Mouse (Mus musculus): ENCODE measurements around the gene Gm128. TPM values are rescaled to one million over a fixed set of nuclear protein-coding genes. Genes with fewer than 3 reads are reported as not detected.

Gm128 gene
- total RNA-seq (2014; rRNA removed) = 0.14 and 1.4 TPM in 2 replicates
- polyA plus RNA-seq (2015; fragmentation: Nextera tagmentation; extraction: Ambion mirVana) = 0.49 and 0.61 TPM in 2 replicates

DNA sequence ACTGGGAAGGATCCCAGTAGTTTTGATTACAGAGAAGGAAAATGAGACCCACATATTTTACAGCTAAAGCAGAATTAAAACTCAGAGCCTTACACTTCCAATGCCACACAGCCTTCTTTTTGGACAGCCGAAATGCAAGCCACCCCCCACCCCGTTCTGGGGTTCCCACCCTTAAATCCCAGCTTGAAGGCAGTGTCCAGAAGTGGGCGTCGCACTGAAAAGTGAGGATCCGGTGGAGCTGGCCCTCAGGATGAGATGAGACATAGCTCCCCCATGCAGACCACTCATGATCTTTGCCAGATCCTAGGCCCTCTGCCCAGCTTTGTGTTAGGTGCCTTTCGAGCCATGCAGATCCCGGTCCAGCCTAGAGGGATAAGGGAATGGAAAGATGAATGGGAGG is at the start of gene Gm128:
Gm128 (minus strand) TSS at position 101 of the 400 bp plus-strand sequence.
- Histone ChIP-seq H3K4me2 (ENCODE audit: low read depth, low read length) (no peak within 1 kb of the TSS), H3K36me3 (ENCODE audit: insufficient read depth, low read length) (peaks cover 7% of the 10 kb centered on the region; the same call in 1 of the 2 replicates), H3K4me1 (ENCODE audit: insufficient read depth, low read length) (no peaks in the 10 kb centered on the region), H3K4me3 (ENCODE audit: low read length) (no peak within 1 kb of the TSS), H3K9me3 (ENCODE audit: low read length) (no peaks in the 10 kb centered on the region), H3K27ac (no peak within 1 kb of the TSS), H3K9ac (replicated peaks; ENCODE audit: low read length) (no peak within 1 kb of the TSS), H3K27me3 (ENCODE audit: insufficient read depth, low read length) (no peaks in the 10 kb centered on the region)
- ATAC-seq (no peak), DNase-seq (ENCODE audit: low spot score) (no peak)
- TF ChIP-seq CTCF (IDR thresholded peaks at IDR 0.05; ENCODE audit: low read depth) = no peak
- WGBS = 74% methylated on average over 7 of the region's 7 CpGs

DNA sequence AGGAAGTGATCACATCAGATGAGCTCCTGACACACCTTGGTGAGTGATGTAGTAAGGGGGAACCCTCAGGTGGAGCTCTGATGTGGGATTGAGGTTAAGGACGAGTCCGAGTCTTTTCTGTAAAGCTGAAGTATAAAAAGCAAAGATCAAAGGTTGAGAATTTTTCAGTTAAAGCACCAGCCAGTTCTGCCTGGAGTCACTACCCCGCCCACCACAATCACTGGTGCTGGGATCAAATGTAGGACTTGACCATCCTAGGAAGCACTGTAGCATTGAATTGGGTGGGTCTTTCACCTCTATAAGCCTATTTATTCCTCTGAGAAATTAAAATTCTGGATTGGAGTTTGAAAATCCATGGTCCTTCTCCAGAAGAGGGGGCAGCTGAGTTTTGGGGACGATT is 49.6 kb upstream of the Gm128 start:
- Histone ChIP-seq H3K36me3 (ENCODE audit: insufficient read depth, low read length) (peaks cover 29% of the 10 kb centered on the region; the same call in 1 of the 2 replicates), H3K4me3 (ENCODE audit: low read length) (no peak overlapping the region), H3K9me3 (ENCODE audit: low read length) (no peaks in the 10 kb centered on the region), H3K9ac (replicated peaks; ENCODE audit: low read length) (no peak overlapping the region), H3K4me2 (ENCODE audit: low read depth, low read length) (no peak overlapping the region), H3K27me3 (ENCODE audit: insufficient read depth, low read length) (no peaks in the 10 kb centered on the region), H3K27ac (no peak overlapping the region), H3K4me1 (ENCODE audit: insufficient read depth, low read length) (no peaks in the 10 kb centered on the region)
- TF ChIP-seq CTCF (IDR thresholded peaks at IDR 0.05; ENCODE audit: low read depth) = no peak
- ATAC-seq = no peak
- no peak for DNase-seq (ENCODE audit: low spot score)
- WGBS = 86% methylated on average over 4 of the region's 4 CpGs

DNA sequence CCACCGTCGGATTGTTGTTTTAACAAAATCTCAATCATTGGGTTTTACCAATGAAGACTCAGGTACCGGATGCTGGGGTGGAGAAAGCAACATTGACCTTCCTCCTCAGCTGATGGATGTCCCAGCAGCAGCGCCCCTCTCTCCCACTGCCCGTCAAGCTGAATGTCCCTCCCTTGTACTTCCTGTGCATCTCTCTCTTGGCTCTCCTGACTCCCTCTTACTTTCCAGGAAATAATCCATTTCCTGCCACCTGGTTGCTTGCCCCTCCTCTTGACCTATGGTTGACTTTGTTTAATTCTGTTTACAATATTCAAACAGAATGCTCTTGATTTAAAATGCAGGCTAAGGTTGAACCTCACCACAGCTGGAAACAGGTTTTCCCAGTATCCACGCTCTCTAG is 48.8 kb upstream of the Gm128 start:
- ATAC-seq = no peak
- no peaks in the 10 kb centered on the region for H3K27me3 ChIP-seq (ENCODE audit: insufficient read depth, low read length)
- no peak overlapping the region for H3K4me2 ChIP-seq (ENCODE audit: low read depth, low read length)
- no peak for TF ChIP-seq CTCF (IDR thresholded peaks at IDR 0.05; ENCODE audit: low read depth)
- no peak overlapping the region for H3K4me3 ChIP-seq (ENCODE audit: low read length)
- no peak overlapping the region for H3K9ac ChIP-seq (replicated peaks; ENCODE audit: low read length)
- H3K36me3 ChIP-seq (ENCODE audit: insufficient read depth, low read length) = peaks cover 27% of the 10 kb centered on the region; the same call in 1 of the 2 replicates
- H3K4me1 ChIP-seq (ENCODE audit: insufficient read depth, low read length) = no peaks in the 10 kb centered on the region
- H3K9me3 ChIP-seq (ENCODE audit: low read length) = no peaks in the 10 kb centered on the region
- no peak overlapping the region for H3K27ac ChIP-seq
- WGBS = 82% methylated on average over 6 of the region's 6 CpGs
- no peak for DNase-seq (ENCODE audit: low spot score)

DNA sequence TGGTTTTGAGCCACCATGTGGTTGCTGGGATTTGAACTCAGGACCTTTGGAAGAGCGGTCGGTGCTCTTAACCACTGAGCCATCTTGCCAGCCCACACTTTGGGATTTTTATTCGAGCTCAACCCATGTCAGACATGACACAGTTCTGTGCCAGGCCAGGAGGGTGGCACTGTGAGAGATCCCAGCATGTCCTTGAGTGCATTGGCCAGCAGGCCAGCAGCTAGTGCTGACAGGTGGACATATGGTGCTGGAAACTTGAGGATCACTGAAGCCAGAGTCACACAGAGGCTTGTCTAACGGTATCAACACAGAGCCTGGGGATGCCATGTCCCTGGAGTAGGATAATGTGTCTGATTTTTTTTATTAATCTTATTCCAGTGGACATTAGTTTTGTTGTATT is 48.0 kb upstream of the Gm128 start:
- 0 out of 2 replicates have a peak, but pooled peaks have one; percentile 11 for ATAC-seq
- no peaks in the 10 kb centered on the region for H3K4me1 ChIP-seq (ENCODE audit: insufficient read depth, low read length)
- H3K9me3 ChIP-seq (ENCODE audit: low read length) = no peaks in the 10 kb centered on the region
- no peaks in the 10 kb centered on the region for H3K27me3 ChIP-seq (ENCODE audit: insufficient read depth, low read length)
- no peak for DNase-seq (ENCODE audit: low spot score)
- H3K27ac ChIP-seq = no peak overlapping the region
- H3K4me2 ChIP-seq (ENCODE audit: low read depth, low read length) = no peak overlapping the region
- 84% methylated on average over 4 of the region's 4 CpGs for WGBS
- no peak overlapping the region for H3K4me3 ChIP-seq (ENCODE audit: low read length)
- no peak overlapping the region for H3K9ac ChIP-seq (replicated peaks; ENCODE audit: low read length)
- H3K36me3 ChIP-seq (ENCODE audit: insufficient read depth, low read length) = peaks cover 20% of the 10 kb centered on the region; the same call in 1 of the 2 replicates
- 0 out of 2 replicates have a peak, but pooled peaks have one; percentile 1 for TF ChIP-seq CTCF (IDR thresholded peaks at IDR 0.05; ENCODE audit: low read depth)

DNA sequence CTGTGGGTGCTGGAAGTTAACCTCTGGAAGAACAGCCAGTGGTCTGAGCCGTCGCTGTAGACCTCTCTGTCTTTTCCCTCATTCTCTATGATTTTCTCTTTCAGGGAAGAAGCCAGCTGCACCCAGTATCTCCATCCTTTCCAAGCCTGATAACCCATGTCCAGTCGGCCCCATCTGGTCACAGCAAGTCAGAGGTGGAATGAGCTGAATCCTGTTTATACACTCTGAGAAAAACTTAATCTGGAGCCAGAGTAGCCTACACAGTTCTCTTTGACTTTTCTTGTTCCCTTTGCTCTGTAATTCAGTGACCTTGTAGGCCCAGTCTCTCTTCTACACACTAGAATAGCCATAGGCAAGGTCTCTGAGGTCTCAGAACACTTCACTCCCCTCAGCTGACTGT is 46.1 kb upstream of the Gm128 start:
- Histone ChIP-seq H3K9me3 (ENCODE audit: low read length) (no peaks in the 10 kb centered on the region), H3K27me3 (ENCODE audit: insufficient read depth, low read length) (no peaks in the 10 kb centered on the region), H3K4me3 (ENCODE audit: low read length) (no peak overlapping the region), H3K36me3 (ENCODE audit: insufficient read depth, low read length) (peaks cover 4% of the 10 kb centered on the region; the same call in 1 of the 2 replicates), H3K4me2 (ENCODE audit: low read depth, low read length) (no peak overlapping the region), H3K4me1 (ENCODE audit: insufficient read depth, low read length) (peaks cover 6% of the 10 kb centered on the region; the same call in 1 of the 2 replicates), H3K27ac (no peak overlapping the region), H3K9ac (replicated peaks; ENCODE audit: low read length) (no peak overlapping the region)
- WGBS = 86% methylated on average over 3 of the region's 3 CpGs
- ATAC-seq (no peak), DNase-seq (ENCODE audit: low spot score) (no peak)
- TF ChIP-seq CTCF (IDR thresholded peaks at IDR 0.05; ENCODE audit: low read depth) = no peak

DNA sequence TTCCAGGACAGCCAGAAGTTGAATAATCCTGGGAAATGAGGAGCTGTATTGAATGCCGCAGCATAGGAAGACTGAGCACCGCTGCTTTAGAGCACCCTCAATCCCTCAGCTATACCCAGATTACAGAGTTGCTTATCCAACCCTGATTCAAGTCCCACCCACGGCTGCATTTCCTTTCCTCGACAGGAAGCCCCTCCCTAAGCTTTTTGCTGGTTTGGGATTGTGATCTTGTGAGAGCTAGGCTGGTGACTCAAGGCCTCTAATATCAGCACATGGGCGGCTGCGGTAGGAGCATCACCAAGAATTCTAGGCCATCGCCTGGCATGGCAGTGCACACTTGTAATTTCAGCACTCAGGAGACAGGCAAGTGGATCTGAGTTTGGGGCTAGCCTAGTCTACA is 45.1 kb upstream of the Gm128 start:
- H3K4me3 ChIP-seq (ENCODE audit: low read length) = no peak overlapping the region
- no peak overlapping the region for H3K27ac ChIP-seq
- no peak overlapping the region for H3K4me2 ChIP-seq (ENCODE audit: low read depth, low read length)
- 89% methylated on average over 7 of the region's 7 CpGs for WGBS
- H3K4me1 ChIP-seq (ENCODE audit: insufficient read depth, low read length) = peaks cover 6% of the 10 kb centered on the region; the same call in 1 of the 2 replicates
- ATAC-seq (no peak), DNase-seq (ENCODE audit: low spot score) (no peak)
- no peak for TF ChIP-seq CTCF (IDR thresholded peaks at IDR 0.05; ENCODE audit: low read depth)
- no peak overlapping the region for H3K9ac ChIP-seq (replicated peaks; ENCODE audit: low read length)
- H3K9me3 ChIP-seq (ENCODE audit: low read length) = no peaks in the 10 kb centered on the region
- no peaks in the 10 kb centered on the region for H3K27me3 ChIP-seq (ENCODE audit: insufficient read depth, low read length)
- peaks cover 4% of the 10 kb centered on the region; the same call in 1 of the 2 replicates for H3K36me3 ChIP-seq (ENCODE audit: insufficient read depth, low read length)

DNA sequence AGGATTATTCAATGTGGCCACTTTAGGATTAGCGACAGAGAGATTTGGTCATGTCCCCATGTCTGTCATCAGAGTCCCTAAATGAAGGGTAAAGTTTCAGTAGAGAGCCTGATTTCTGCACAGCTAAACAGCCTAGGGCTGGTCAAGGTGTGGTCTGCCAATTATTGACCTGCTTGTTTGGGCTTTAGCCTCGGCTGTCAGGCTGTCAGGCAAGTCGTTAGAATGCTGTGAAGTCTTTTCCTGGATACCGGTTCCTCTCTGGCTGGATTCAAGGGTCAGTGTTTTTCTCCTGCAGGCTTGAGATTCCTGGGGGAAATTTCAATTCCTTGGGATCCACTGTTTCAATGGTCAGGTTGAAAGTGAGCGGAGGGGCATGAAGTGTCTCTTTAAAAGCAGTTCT is 44.6 kb upstream of the Gm128 start:
- no peak overlapping the region for H3K9ac ChIP-seq (replicated peaks; ENCODE audit: low read length)
- TF ChIP-seq CTCF (IDR thresholded peaks at IDR 0.05; ENCODE audit: low read depth) = no peak
- no peak overlapping the region for H3K4me2 ChIP-seq (ENCODE audit: low read depth, low read length)
- ATAC-seq (no peak), DNase-seq (ENCODE audit: low spot score) (no peak)
- no peaks in the 10 kb centered on the region for H3K9me3 ChIP-seq (ENCODE audit: low read length)
- no peak overlapping the region for H3K4me3 ChIP-seq (ENCODE audit: low read length)
- H3K36me3 ChIP-seq (ENCODE audit: insufficient read depth, low read length) = peaks cover 4% of the 10 kb centered on the region; the same call in 1 of the 2 replicates
- WGBS = 75% methylated on average over 5 of the region's 5 CpGs
- H3K27ac ChIP-seq = no peak overlapping the region
- no peaks in the 10 kb centered on the region for H3K27me3 ChIP-seq (ENCODE audit: insufficient read depth, low read length)
- H3K4me1 ChIP-seq (ENCODE audit: insufficient read depth, low read length) = peaks cover 6% of the 10 kb centered on the region; the same call in 1 of the 2 replicates

Measured in hindbrain, postnatal 0 days (tissue).